Mouse (Mus musculus) neutrophil, adult 5-6 weeks (primary cell): ENCODE data around the gene Gtf3a. TPM values are rescaled to one million over a fixed set of nuclear protein-coding genes. Genes with fewer than 3 reads are reported as not detected.
A peak's percentile ranks its signal among the peaks of the same experiment; 100 is the strongest.

Source experiments
- ATAC-seq: fragments of 151-379, 151-347 bp; 2 replicates; pipeline ENCODE4 v1.8.0; 2017; ENCODE audit warnings: mild to moderate bottlenecking, moderate TSS enrichment; ENCODE audit not compliant: insufficient number of reproducible peaks, poor library complexity, low FRiP score, severe bottlenecking; ENCODE audit errors: extremely low read depth
- total RNA-seq: library from RNA; stranded (forward); fragments of 200-1000 nt; gene quantifications from 2 replicates; pipeline ENCODE4 v1.2.3, GENCODE M21; 2017

The Gtf3a gene
- total RNA-seq, 1 experiment from 2014 or later, result 52.6 TPM

DNA sequence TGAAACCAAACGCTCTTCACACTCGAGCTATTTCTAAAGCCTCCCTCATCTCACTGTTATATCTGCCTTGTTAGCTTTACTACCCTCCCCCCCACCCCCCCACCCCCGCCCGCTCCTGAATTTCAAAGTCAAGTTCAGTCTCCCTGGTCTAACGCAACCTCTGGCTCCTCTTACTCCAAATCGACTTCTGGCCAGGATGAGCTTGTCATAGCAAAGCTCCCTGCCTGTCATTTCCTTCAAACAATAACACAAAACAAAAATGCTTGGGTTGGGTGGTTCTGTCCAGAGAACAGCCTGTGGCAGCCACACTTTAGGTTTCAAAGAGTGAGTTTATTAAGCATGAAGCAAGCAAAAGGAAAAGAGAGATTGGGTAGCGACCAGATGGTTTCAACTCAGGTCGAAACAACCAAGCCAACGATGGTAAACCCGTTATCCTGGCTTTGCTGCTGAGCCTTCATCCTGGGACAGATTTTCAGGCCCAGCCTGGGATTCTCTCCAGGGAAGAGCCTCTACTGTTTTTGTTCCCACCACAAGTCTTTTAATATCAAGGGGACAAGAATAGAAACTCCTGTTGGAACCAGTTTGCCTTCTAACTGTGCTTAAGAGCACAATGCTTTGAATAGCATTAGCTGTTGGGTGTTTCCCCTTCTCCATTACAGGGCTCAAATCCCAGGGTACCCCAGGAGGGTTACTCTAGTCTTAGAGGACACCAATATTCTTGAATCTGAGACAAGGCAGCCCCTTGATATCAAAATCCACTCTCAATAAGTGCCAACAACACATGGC is 23.5 kb downstream of the Gtf3a start:
- no peak for ATAC-seq

GRCm38 (mm10) chr5:146973353-146973752 is 24.9 kb downstream of the Gtf3a start:
- ATAC-seq, result no peak

DNA sequence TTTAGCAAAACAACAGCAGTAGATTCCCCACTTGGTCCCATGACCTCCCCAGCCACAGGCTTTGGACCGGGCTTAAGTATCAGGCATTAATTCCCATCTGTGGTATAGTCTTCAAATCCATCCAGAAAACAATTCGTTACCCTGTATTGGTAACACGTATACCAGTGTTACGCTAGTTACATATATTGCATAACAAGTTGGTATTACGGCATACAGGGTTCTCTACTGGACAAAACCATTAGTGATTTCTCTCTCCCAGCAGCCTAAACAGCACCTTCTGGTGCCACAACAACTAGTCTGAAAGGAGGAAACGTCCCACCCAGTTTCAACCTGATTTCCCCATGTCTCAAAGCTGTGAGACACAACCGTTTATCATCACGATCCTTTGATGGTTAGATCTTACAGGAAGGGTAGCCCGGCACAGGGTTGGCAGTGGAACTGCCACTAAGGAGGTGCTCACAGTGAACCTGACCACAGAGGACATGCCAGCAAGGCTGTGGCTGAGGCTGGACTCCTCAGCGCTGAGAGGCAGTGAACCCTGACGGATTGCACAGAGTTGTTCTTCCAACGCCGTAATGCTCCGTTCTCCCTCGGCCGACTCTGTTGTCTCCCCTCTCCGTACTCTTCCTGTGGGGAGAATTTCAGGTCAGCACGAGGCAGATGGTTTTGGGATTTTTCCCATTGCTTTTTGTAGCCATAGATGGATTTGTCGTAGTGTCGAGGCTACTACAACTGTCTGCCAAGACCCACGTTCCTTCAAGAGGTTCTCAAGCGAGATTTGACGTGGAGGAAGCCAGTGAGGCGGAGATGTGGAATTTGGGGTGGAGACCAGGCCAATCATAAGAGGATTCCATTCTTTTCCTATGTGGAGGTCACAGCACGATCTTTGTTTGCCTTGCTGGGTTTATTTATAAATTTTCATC is 25.7 kb downstream of the Gtf3a start:
- ATAC-seq, result no peak

DNA sequence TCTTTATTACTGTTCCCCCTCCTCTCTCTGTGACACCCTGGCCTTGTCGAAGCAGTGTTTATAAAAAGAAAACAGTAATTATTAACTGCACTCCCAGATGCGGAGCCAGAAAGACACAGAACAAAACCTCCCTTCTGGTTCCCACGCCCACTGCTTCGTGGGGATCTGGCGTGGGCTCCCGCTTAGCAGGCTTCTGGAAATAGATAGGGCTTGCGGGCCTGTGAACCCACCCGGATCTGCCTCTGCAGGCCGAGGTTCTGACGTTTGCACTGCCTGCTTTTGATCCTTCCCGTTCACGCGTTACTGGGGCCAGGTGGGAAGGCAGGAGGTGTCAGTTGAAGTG is 26.3 kb downstream of the Gtf3a start:
- no peak for ATAC-seq

DNA sequence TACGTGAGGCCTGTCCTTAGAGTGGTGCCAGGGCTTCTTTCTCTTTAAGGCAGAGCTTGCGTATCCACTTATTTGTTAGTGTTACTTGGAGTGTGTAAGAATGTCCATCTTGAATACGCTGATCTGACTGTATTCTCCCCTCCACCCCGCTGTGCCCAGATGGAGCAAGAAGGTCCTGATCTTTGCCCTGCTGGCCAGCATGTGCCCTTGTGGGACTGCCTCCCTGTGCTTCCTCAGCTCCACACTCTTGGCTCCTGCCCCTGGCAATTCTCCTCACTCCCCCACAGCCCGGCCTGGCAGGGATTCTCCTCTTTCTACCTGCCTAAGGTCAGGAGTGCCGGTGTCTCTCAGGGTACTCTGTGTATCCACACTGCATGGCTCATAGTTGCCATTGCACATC is 32.9 kb downstream of the Gtf3a start:
- no peak for ATAC-seq

- ATAC-seq, result peak; percentile 74
Observed at GRCm38 (mm10) chr5:146983216-146983615, 34.8 kb downstream of the Gtf3a start.

DNA sequence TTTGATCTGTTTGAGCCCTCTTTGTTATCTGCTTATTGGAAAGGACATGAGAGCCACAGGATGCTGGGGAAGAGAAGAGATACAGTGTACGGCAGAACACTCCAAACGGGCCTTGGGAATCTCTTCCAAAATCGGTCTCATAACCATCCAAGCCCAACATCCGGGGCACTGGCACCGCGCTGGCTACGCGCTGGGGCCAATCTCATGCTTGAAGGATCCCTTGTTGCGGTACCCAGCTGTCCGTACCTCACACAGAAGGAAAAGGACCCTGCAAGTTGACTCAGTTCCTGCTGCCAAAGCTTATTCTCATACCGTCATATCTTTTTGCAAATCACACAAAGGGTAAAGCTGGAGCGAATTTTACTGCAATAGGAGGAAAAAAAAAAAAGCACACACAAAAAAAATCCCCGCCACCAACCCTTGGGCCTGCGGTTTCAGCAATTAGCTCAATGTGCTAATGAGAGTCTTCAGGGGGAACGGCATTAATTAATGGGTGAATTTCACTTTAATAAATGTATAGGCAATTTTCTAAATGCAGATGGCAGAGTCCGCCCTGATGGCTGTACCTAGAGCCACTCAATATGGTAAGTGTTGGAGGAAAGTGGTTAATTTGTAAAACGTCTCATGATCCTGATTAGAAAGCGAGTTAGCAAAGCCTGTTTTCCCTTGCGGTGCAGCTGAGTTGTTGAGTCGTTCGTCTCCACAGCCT is 37.4 kb downstream of the Gtf3a start:
- ATAC-seq, result no peak

DNA sequence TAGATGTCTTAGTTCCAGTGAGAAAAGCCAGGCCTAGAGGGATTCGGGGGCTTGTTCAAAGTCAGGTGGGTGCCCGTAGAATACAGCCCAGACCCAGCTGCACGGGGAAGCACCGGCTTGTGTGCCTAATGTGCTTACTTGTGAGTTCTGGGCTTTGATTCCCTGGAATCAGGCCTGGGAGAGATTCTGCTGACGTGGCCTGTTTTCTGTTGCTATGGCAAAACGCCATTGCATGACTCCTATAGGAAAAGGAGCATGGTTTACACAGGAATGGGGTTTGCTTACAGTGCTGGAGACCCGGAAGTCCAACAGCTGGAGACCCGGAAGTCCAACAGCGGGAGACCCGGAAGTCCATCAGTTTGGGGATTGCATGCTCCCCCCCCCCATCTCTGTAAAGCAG is 39.1 kb downstream of the Gtf3a start:
- ATAC-seq, result no peak

DNA sequence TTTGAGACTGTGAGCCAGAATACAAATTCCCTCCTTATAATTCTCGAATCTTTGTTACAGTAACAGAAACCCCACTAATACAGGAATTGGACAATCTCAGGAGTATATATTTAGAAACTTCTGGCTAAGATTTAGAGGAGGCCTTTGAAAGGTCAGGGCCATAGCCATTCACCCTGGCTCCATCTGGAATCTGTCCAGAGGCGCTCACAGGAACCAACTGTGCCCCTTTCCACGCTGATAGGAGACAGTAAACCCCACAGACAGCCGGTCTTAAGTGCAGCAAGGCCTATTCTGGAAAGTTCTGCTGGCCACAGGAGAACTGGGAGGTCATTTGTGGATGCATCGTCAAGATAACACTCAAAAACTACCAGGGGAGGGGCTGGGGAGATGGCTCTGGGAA is 40.6 kb downstream of the Gtf3a start:
- ATAC-seq, result no peak

DNA sequence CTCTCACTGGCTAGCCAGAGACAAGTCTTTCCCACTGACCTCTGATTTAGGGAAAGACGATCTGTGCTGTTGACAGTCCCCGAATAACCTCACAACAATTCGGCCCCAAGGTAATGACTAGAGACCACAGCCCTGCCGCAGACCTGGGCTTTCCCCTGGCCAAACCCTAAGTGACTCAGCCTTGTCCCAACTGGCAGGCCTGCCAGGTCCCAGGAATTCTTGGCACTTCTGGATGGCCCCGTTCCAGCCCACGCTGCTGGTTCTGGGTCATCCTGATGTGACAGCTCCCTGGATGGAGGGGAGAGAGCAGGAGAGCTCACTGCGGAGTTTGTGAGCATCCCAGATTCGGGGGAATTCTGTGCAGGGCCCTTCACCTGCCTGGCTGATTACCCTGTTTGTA is 45.1 kb downstream of the Gtf3a start:
- no peak for ATAC-seq

DNA sequence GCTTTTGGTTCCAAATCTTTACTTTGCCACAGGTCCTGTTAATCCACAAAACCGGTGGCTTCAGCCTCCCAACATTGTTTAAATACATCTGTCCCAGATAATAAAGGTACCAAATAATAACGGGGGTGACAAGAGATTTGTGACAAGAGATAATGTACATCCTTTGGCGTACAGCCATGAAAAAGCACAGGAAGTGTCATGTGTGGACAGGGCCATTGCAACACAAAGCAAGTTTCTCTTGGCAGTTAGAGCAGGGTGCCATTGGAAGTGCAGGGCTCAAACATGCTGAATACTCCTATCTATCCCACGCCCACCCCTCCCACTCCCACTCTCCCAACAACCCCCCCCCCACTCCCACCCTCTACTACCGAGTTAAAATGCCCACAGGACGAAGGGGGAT is 46.5 kb downstream of the Gtf3a start:
- ATAC-seq, result no peak

DNA sequence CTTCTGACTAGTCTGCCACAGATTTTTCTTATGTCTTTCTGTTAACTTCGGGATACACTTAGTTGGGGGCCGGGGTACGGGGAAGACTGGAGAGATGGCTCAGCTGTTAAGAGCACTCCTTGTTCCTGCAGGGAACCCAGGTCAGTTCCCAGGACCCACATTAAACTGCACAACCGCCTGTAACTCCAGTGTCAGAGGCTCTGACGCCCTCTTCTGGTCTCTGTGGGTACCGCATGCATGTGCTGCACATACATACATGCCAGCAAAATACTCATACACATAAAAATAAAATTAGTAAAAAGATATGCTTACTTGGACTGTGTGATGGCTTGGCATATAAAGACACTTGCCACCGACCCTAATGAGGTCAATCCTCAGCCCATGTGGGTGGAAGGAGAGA is 48.4 kb downstream of the Gtf3a start:
- ATAC-seq, result no peak

GRCm38 (mm10) chr5:146998802-146999201 is 50.3 kb downstream of the Gtf3a start:
- no peak for ATAC-seq

DNA sequence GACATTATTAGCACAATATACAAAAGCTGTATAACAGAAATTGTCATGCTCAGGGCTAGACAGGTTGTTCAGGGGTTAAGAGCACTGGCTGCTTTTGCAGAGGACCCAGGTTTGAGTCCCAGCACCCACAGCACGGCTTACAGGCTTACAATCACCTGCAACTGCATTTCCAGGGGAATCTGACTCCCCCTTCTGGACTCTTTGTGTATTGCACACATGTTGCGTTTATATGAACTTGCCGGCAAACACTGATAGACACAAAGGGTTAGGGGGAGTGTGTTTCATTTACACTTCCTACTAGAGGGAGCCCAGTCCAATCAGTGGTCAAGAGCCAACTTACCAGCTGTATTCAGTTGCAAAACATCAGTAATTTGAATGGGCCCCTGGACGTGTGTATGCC is 52.9 kb downstream of the Gtf3a start:
- no peak for ATAC-seq

GRCm38 (mm10) chr5:147003303-147003702 is 54.8 kb downstream of the Gtf3a start:
- no peak for ATAC-seq

Other genes with a start within 250 kb of the Gtf3a start
- 42.4 and 51.3 TPM in 2 replicates for gene Usp12, start 153.7 kb upstream of the Gtf3a start, total RNA-seq
- 1,154 and 1,168 TPM in 2 replicates for gene Rpl21, start 115.8 kb upstream of the Gtf3a start, total RNA-seq
- gene Rasl11a, start 103.6 kb upstream of the Gtf3a start, total RNA-seq, result not detected in 2 replicates
- 23.0 and 24.1 TPM in 2 replicates for gene Mtif3, start 15.1 kb downstream of the Gtf3a start, total RNA-seq
- gene Lnx2, start 127.9 kb downstream of the Gtf3a start, total RNA-seq, result 13.5 and 18.3 TPM in 2 replicates
- 63.5 and 70.0 TPM in 2 replicates for gene Polr1d, start 128.4 kb downstream of the Gtf3a start, total RNA-seq
- gene Gsx1, start 240.0 kb downstream of the Gtf3a start, total RNA-seq, result not detected in 2 replicates